11 mouse cellular contexts compared by ENCODE assay signal in genomic region chr17:16176782-16177510, GRCm38 (mm10).
DNase-seq lines count a peak whose midpoint lies in the region; ATAC-seq lines count a peak whose summit lies in the region.
"Had no signal": no experiment of that assay in that cellular context is flagged by ENCODE, and none has a peak within 500 bp of the region (broad histone marks: within the 10 kb centered on the region; RNA-seq: fewer than 3 reads in every experiment).

No protein-coding gene starts in this region.

- no peak overlapping the region for H3K27ac ChIP-seq in heart, embryonic 11.5 days (ENCODE audit: low read depth, low read length)
- H3K27ac ChIP-seq in neural tube, embryonic 15.5 days (replicated peaks): no peak overlapping the region
- H3K27ac ChIP-seq in limb, embryonic 11.5 days (replicated peaks; ENCODE audit: low read depth, low read length): no peak overlapping the region; the same call in 1 of the 2 replicates
- peak overlapping the region; percentile 12; the same call in 1 of the 2 replicates for H3K27ac ChIP-seq in stomach, embryonic 16.5 days (ENCODE audit: low read length)

- no peaks in the 10 kb centered on the region for H3K36me3 ChIP-seq in heart, embryonic 11.5 days (ENCODE audit: control insufficient read depth, insufficient read depth, low read length)
- H3K36me3 ChIP-seq in neural tube, embryonic 15.5 days: no peaks in the 10 kb centered on the region
- H3K36me3 ChIP-seq in limb, embryonic 11.5 days (ENCODE audit: control insufficient read depth, insufficient read depth, low read length): no peaks in the 10 kb centered on the region
- no peaks in the 10 kb centered on the region for H3K36me3 ChIP-seq in stomach, embryonic 16.5 days (ENCODE audit: control insufficient read depth, insufficient read depth, low read length)

- no peaks in the 10 kb centered on the region for H3K27me3 ChIP-seq in heart, embryonic 11.5 days (ENCODE audit: control insufficient read depth, insufficient read depth, low read length)
- H3K27me3 ChIP-seq in neural tube, embryonic 15.5 days (replicated peaks): no peaks in the 10 kb centered on the region
- no peaks in the 10 kb centered on the region for H3K27me3 ChIP-seq in limb, embryonic 11.5 days (ENCODE audit: control insufficient read depth, insufficient read depth, low read length)
- H3K27me3 ChIP-seq in stomach, embryonic 16.5 days (ENCODE audit: control insufficient read depth, insufficient read depth, low read length): no peaks in the 10 kb centered on the region

- H3K4me1 ChIP-seq in heart, embryonic 11.5 days (ENCODE audit: control insufficient read depth, insufficient read depth, low read length): no peaks in the 10 kb centered on the region
- no peaks in the 10 kb centered on the region for H3K4me1 ChIP-seq in neural tube, embryonic 15.5 days
- H3K4me1 ChIP-seq in limb, embryonic 11.5 days (ENCODE audit: control insufficient read depth, insufficient read depth, low read length): no peaks in the 10 kb centered on the region
- H3K4me1 ChIP-seq in stomach, embryonic 16.5 days (ENCODE audit: control insufficient read depth, insufficient read depth, low read length): no peaks in the 10 kb centered on the region

- DNase-seq in heart, adult 8-10 months (ENCODE audit: low spot score): peak; percentile 12
- peak; percentile 55 for DNase-seq in neural tube, embryonic 10.5 days (ENCODE audit: extremely low spot score, low spot score)
- peak; percentile 38 for DNase-seq in limb, embryonic 11.5 days (ENCODE audit: low spot score)
- DNase-seq in natural killer cell, adult 2 months (ENCODE audit: low spot score in 2 of 2): no peak
- no peak for DNase-seq in left cerebral cortex, adult 8-10 months (ENCODE audit: low spot score in 2 of 2)
- DNase-seq: kidney, adult 2 months; layer of hippocampus, postnatal 36 days; lung, postnatal 10 days had no signal

- H3K4me3 ChIP-seq in heart, embryonic 11.5 days (ENCODE audit: low read depth, low read length): no peak overlapping the region
- no peak overlapping the region for H3K4me3 ChIP-seq in neural tube, embryonic 15.5 days (replicated peaks)
- H3K4me3 ChIP-seq in limb, embryonic 11.5 days (ENCODE audit: low read depth, low read length): no peak overlapping the region
- H3K4me3 ChIP-seq in stomach, embryonic 16.5 days (replicated peaks; ENCODE audit: low read length): no peak overlapping the region

- H3K4me2 ChIP-seq in heart, embryonic 11.5 days: no peak overlapping the region
- no peak overlapping the region for H3K4me2 ChIP-seq in neural tube, embryonic 15.5 days
- no peak overlapping the region for H3K4me2 ChIP-seq in limb, embryonic 11.5 days (ENCODE audit: low read depth, severe bottlenecking)
- no peak overlapping the region for H3K4me2 ChIP-seq in stomach, embryonic 16.5 days (ENCODE audit: low read depth, low read length)

- no peak overlapping the region for H3K9ac ChIP-seq in heart, embryonic 11.5 days (ENCODE audit: low read depth, low read length)
- H3K9ac ChIP-seq in neural tube, embryonic 15.5 days (replicated peaks): no peak overlapping the region
- no peak overlapping the region for H3K9ac ChIP-seq in limb, embryonic 11.5 days (ENCODE audit: low read length)
- H3K9ac ChIP-seq in stomach, embryonic 16.5 days (ENCODE audit: low read length): no peak overlapping the region

- no peak for ATAC-seq in heart, embryonic 11.5 days (replicated peaks; ENCODE audit: insufficient number of reproducible peaks, low FRiP score, low TSS enrichment)
- no peak for ATAC-seq in neural tube, embryonic 15.5 days (ENCODE audit: low FRiP score)
- ATAC-seq in limb, embryonic 11.5 days (ENCODE audit: insufficient number of reproducible peaks, low FRiP score, low TSS enrichment, low read depth): peak; percentile 78; the same call in 1 of the 2 replicates
- peak; percentile 88; the same call in 1 of the 2 replicates for ATAC-seq in stomach, embryonic 16.5 days (ENCODE audit: insufficient read depth, low FRiP score)

- 51% methylated on average over 8 of the region's 8 CpGs for WGBS in heart, embryonic 11.5 days (ENCODE audit: insufficient replicate concordance)
- 29% methylated on average over 8 of the region's 8 CpGs for WGBS in neural tube, embryonic 15.5 days
- 55% methylated on average over 8 of the region's 8 CpGs for WGBS in limb, embryonic 11.5 days
- 22% methylated on average over 8 of the region's 8 CpGs for WGBS in stomach, embryonic 16.5 days

- H3K9me3 ChIP-seq in heart, embryonic 11.5 days (replicated peaks; ENCODE audit: control insufficient read depth, low read length): no peaks in the 10 kb centered on the region
- no peaks in the 10 kb centered on the region for H3K9me3 ChIP-seq in neural tube, embryonic 15.5 days (replicated peaks)
- no peaks in the 10 kb centered on the region for H3K9me3 ChIP-seq in limb, embryonic 11.5 days (ENCODE audit: control insufficient read depth, low read length)
- no peaks in the 10 kb centered on the region for H3K9me3 ChIP-seq in stomach, embryonic 16.5 days (replicated peaks; ENCODE audit: control insufficient read depth, low read length)

Comparison
In these comparisons a context has a peak if more than half of its experiments do, and no peak if none do; other contexts are left out.
1. DNase-seq: peak in heart, adult 8-10 months (single experiment), neural tube, embryonic 10.5 days (single experiment) and limb, embryonic 11.5 days (single experiment); none in natural killer cell, adult 2 months (0 of 2) and left cerebral cortex, adult 8-10 months (0 of 2).
2. ATAC-seq: peak in limb, embryonic 11.5 days (single experiment) and stomach, embryonic 16.5 days (single experiment); none in heart, embryonic 11.5 days (single experiment) and neural tube, embryonic 15.5 days (single experiment).